Mouse (Mus musculus) embryo, embryonic 10.5 days (tissue): ENCODE data around the gene Sobp.

Experiments used
- DNase-seq: peaks from one replicate; pipeline ENCODE4 v3.0.0-alpha.2; 2015; ENCODE audit warnings: low spot score

Gene Sobp

GRCm38 (mm10) chr10:43034811-43035210 lies 139.5 kb downstream of the Sobp start:
- no peak for DNase-seq

- DNase-seq, result no peak
These were observed 140.7 kb downstream of the Sobp start for GRCm38 (mm10) chr10:43033481-43034248.

- peak; percentile 68 for DNase-seq
These were observed 147.3 kb downstream of the Sobp start for GRCm38 (mm10) chr10:43027006-43027405.

GRCm38 (mm10) chr10:43023454-43024194 lies 150.7 kb downstream of the Sobp start:
- no peak for DNase-seq

GRCm38 (mm10) chr10:43022190-43022761 lies 152.1 kb downstream of the Sobp start:
- DNase-seq, result peak; percentile 50

- no peak for DNase-seq
These were observed 152.7 kb downstream of the Sobp start for GRCm38 (mm10) chr10:43021512-43022116.

GRCm38 (mm10) chr10:43021017-43021416 lies 153.3 kb downstream of the Sobp start:
- DNase-seq, result no peak

- DNase-seq, result no peak
These were observed 159.5 kb downstream of the Sobp start for GRCm38 (mm10) chr10:43014782-43015181.

GRCm38 (mm10) chr10:43014358-43014757 lies 160.0 kb downstream of the Sobp start:
- no peak for DNase-seq

- no peak for DNase-seq
These were observed 166.2 kb downstream of the Sobp start for GRCm38 (mm10) chr10:43008116-43008515.

GRCm38 (mm10) chr10:43006534-43006933 lies 167.8 kb downstream of the Sobp start:
- no peak for DNase-seq

GRCm38 (mm10) chr10:43005677-43006076 lies 168.7 kb downstream of the Sobp start:
- DNase-seq, result no peak

- no peak for DNase-seq
These were observed 169.3 kb downstream of the Sobp start for GRCm38 (mm10) chr10:43005031-43005430.

- no peak for DNase-seq
These were observed 170.1 kb downstream of the Sobp start for GRCm38 (mm10) chr10:43004174-43004734.

- no peak for DNase-seq
These were observed 170.9 kb downstream of the Sobp start for GRCm38 (mm10) chr10:43003466-43003757.

- peak; percentile 78 for DNase-seq
These were observed 171.4 kb downstream of the Sobp start for GRCm38 (mm10) chr10:43002721-43003465.

GRCm38 (mm10) chr10:43002066-43002678 lies 172.2 kb downstream of the Sobp start:
- DNase-seq, result peak; percentile 66

GRCm38 (mm10) chr10:43001433-43001832 lies 172.9 kb downstream of the Sobp start:
- DNase-seq, result no peak

- DNase-seq, result no peak
These were observed 175.0 kb downstream of the Sobp start for GRCm38 (mm10) chr10:42999324-42999723.

GRCm38 (mm10) chr10:42997278-42997677 lies 177.1 kb downstream of the Sobp start:
- DNase-seq, result no peak

GRCm38 (mm10) chr10:42995484-42995895 lies 178.8 kb downstream of the Sobp start:
- DNase-seq, result peak; percentile 70
